Mouse (Mus musculus) myocyte (in vitro differentiated cells): ENCODE data around the gene Hoxb3. TPM values are rescaled to one million over a fixed set of nuclear protein-coding genes. Genes with fewer than 3 reads are reported as not detected.

Source experiments
- H3K27me3 ChIP-seq: one replicate; pipeline ENCODE4 v1.6.1; 2011; ENCODE audit not compliant: control insufficient read depth, insufficient read depth, insufficient read length
- H3K36me3 ChIP-seq: one replicate; pipeline ENCODE4 v1.6.1; 2011; ENCODE audit not compliant: control insufficient read depth, insufficient read depth
- H3K4me2 ChIP-seq: one replicate; pipeline ENCODE4 v1.6.1; 2011; ENCODE audit warnings: low read depth, control low read depth
- H3K4me3 ChIP-seq: one replicate; pipeline ENCODE4 v1.5.1; 2011; ENCODE audit warnings: mild to moderate bottlenecking, control low read depth, moderate library complexity
- H3K79me2 ChIP-seq: one replicate; pipeline ENCODE4 v1.6.1; 2011; ENCODE audit not compliant: control insufficient read depth, insufficient read depth
- H3ac ChIP-seq: one replicate; pipeline ENCODE4 v1.6.1; 2011; ENCODE audit not compliant: control insufficient read depth, insufficient read length
- CEBPB ChIP-seq: IDR thresholded peaks from 2 replicates; pipeline ENCODE4 v1.6.1; 2011; ENCODE audit warnings: mild to moderate bottlenecking, moderate library complexity; ENCODE audit not compliant: poor library complexity, insufficient read depth, severe bottlenecking
- E2F4 ChIP-seq: IDR thresholded peaks from one replicate; pipeline ENCODE4 v1.6.1; 2011; ENCODE audit warnings: mild to moderate bottlenecking, control low read depth, moderate library complexity; ENCODE audit not compliant: insufficient read depth
- MAX ChIP-seq: IDR thresholded peaks from one replicate; pipeline ENCODE4 v1.6.1; 2011; ENCODE audit warnings: low read depth, mild to moderate bottlenecking, control low read depth
- MYOD1 ChIP-seq, 3 experiments: IDR thresholded peaks; one replicate each; pipeline ENCODE4 v1.6.1; 2011; ENCODE audit warnings: control low read depth in 2 of 3, low read depth in 2 of 3, mild to moderate bottlenecking in 2 of 3, moderate library complexity in 1 of 3; ENCODE audit not compliant: insufficient read length in 2 of 3, control insufficient read depth in 1 of 3
- MYOG ChIP-seq, 3 experiments: IDR thresholded peaks; one replicate each; pipeline ENCODE4 v1.6.1; 2011; ENCODE audit warnings: control low read depth in 2 of 3, low read depth in 2 of 3, mild to moderate bottlenecking in 2 of 3; ENCODE audit not compliant: insufficient read length in 2 of 3, control insufficient read depth in 1 of 3, insufficient read depth in 1 of 3
- POLR2A ChIP-seq: IDR thresholded peaks from one replicate; pipeline ENCODE4 v1.6.1; 2011; ENCODE audit warnings: low read depth, mild to moderate bottlenecking, control low read depth, moderate library complexity; ENCODE audit not compliant: insufficient read length
- POLR2AphosphoS2 ChIP-seq: IDR thresholded peaks from one replicate; pipeline ENCODE4 v1.6.1; 2011; ENCODE audit warnings: low read depth, control low read depth; ENCODE audit not compliant: insufficient read length
- REST ChIP-seq: IDR thresholded peaks from one replicate; pipeline ENCODE4 v1.6.1; 2011; ENCODE audit warnings: mild to moderate bottlenecking, control low read depth, moderate library complexity; ENCODE audit not compliant: insufficient read depth, insufficient read length
- SRF ChIP-seq: IDR thresholded peaks from one replicate; pipeline ENCODE4 v1.6.1; 2011; ENCODE audit warnings: low read depth; ENCODE audit not compliant: control insufficient read depth, insufficient read length
- TCF12 ChIP-seq: IDR thresholded peaks from one replicate; pipeline ENCODE4 v1.6.1; 2011; ENCODE audit warnings: mild to moderate bottlenecking, control low read depth; ENCODE audit not compliant: poor library complexity, insufficient read depth, severe bottlenecking
- TCF3 ChIP-seq: IDR thresholded peaks from one replicate; pipeline ENCODE4 v1.6.1; 2011; ENCODE audit warnings: low read depth, control low read depth; ENCODE audit not compliant: insufficient read length
- USF1 ChIP-seq: IDR thresholded peaks from one replicate; pipeline ENCODE4 v1.6.1; 2011; ENCODE audit warnings: low read depth, mild to moderate bottlenecking, control low read depth, moderate library complexity
- polyA plus RNA-seq: library from polyadenylated mRNA; unstranded; fragments of >200 nt; fragmentation: generic; extraction: Trizol; gene quantifications from one replicate; pipeline ENCODE4 v1.2.1, GENCODE M21; 2012; ENCODE audit warnings: missing spikeins

Gene Hoxb3
- polyA plus RNA-seq, 1 experiment = not detected

- H3K79me2 ChIP-seq = no peaks in the 10 kb centered on the region
- no peak overlapping the region for H3K4me2 ChIP-seq
- no peaks in the 10 kb centered on the region for H3K36me3 ChIP-seq
- H3K4me3 ChIP-seq = no peak overlapping the region
- H3K27me3 ChIP-seq = peaks cover 80% of the 10 kb centered on the region
- no peak overlapping the region for H3ac ChIP-seq
- no peak for TF ChIP-seq E2F4
These were observed 30.4 kb upstream of the Hoxb3 start for GRCm38 (mm10) chr11:96292565-96293301.

GRCm38 (mm10) chr11:96293302-96293921, 29.7 kb upstream of the Hoxb3 start:
- H3K79me2 ChIP-seq = no peaks in the 10 kb centered on the region
- H3K27me3 ChIP-seq = peaks cover 80% of the 10 kb centered on the region
- no peak overlapping the region for H3K4me2 ChIP-seq
- no peak overlapping the region for H3K4me3 ChIP-seq
- H3K36me3 ChIP-seq = no peaks in the 10 kb centered on the region
- no peak for TF ChIP-seq USF1
- TF ChIP-seq SRF = no peak
- no peak for TF ChIP-seq CEBPB
- TF ChIP-seq POLR2A = no peak
- no peak for TF ChIP-seq REST
- TF ChIP-seq MYOG (IDR thresholded peaks at IDR 0.05; ENCODE audit: control insufficient read depth in 1 of 3, insufficient read depth in 1 of 3, insufficient read length in 2 of 3, low read depth in 2 of 3) = no peak
- TF ChIP-seq TCF3 = no peak
- TF ChIP-seq TCF12 = no peak
- TF ChIP-seq E2F4 = no peak
- no peak for TF ChIP-seq MAX
- no peak for TF ChIP-seq MYOD1 (IDR thresholded peaks at IDR 0.05; ENCODE audit: control insufficient read depth in 1 of 3, insufficient read length in 2 of 3, low read depth in 2 of 3)
- no peak for TF ChIP-seq POLR2AphosphoS2
- H3ac ChIP-seq = no peak overlapping the region

- Histone ChIP-seq H3ac (no peak overlapping the region), H3K36me3 (no peaks in the 10 kb centered on the region), H3K4me2 (no peak overlapping the region), H3K27me3 (peaks cover 80% of the 10 kb centered on the region), H3K4me3 (no peak overlapping the region), H3K79me2 (no peaks in the 10 kb centered on the region)
- no peak for TF ChIP-seq CEBPB
- TF ChIP-seq POLR2A = no peak
- TF ChIP-seq TCF3 = no peak
- no peak for TF ChIP-seq MYOD1 (IDR thresholded peaks at IDR 0.05; ENCODE audit: control insufficient read depth in 1 of 3, insufficient read length in 2 of 3, low read depth in 2 of 3)
- TF ChIP-seq POLR2AphosphoS2 = no peak
- TF ChIP-seq MYOG (IDR thresholded peaks at IDR 0.05; ENCODE audit: control insufficient read depth in 1 of 3, insufficient read depth in 1 of 3, insufficient read length in 2 of 3, low read depth in 2 of 3) = no peak
- TF ChIP-seq USF1 = no peak
- TF ChIP-seq TCF12 = no peak
- no peak for TF ChIP-seq MAX
- TF ChIP-seq SRF = no peak
- TF ChIP-seq REST = no peak
These were observed 28.7 kb upstream of the Hoxb3 start for GRCm38 (mm10) chr11:96294245-96295091.

- Histone ChIP-seq H3K79me2 (no peaks in the 10 kb centered on the region), H3K4me3 (no peak overlapping the region), H3K36me3 (no peaks in the 10 kb centered on the region), H3K27me3 (peaks cover 81% of the 10 kb centered on the region), H3ac (no peak overlapping the region), H3K4me2 (no peak overlapping the region)
- no peak for TF ChIP-seq USF1
These were observed 27.9 kb upstream of the Hoxb3 start for GRCm38 (mm10) chr11:96295092-96295835.

GRCm38 (mm10) chr11:96296997-96297396, 26.1 kb upstream of the Hoxb3 start:
- no peaks in the 10 kb centered on the region for H3K79me2 ChIP-seq
- no peak overlapping the region for H3ac ChIP-seq
- no peak overlapping the region for H3K4me2 ChIP-seq
- H3K36me3 ChIP-seq = no peaks in the 10 kb centered on the region
- peaks cover 89% of the 10 kb centered on the region for H3K27me3 ChIP-seq
- TF ChIP-seq REST (no peak), CEBPB (no peak), MYOD1 (IDR thresholded peaks at IDR 0.05; ENCODE audit: control insufficient read depth in 1 of 3, insufficient read length in 2 of 3, low read depth in 2 of 3) (no peak), POLR2AphosphoS2 (no peak), TCF3 (no peak), POLR2A (no peak), MYOG (IDR thresholded peaks at IDR 0.05; ENCODE audit: control insufficient read depth in 1 of 3, insufficient read depth in 1 of 3, insufficient read length in 2 of 3, low read depth in 2 of 3) (no peak), SRF (no peak)
- H3K4me3 ChIP-seq = no peak overlapping the region
